Mouse (Mus musculus) forebrain, embryonic 15.5 days (tissue): ENCODE data around the gene C4b. TPM values are rescaled to one million over a fixed set of nuclear protein-coding genes. Genes with fewer than 3 reads are reported as not detected.
"Not testable (repeated sequence)": the region's sequence is repeated elsewhere in the genome, so short reads cannot be mapped to it uniquely, and the experiment has no call there.

Experiments used
- ATAC-seq: fragments of 200-750 bp; cut with Nextera tagmentation; replicated peaks from 2 replicates; pipeline ENCODE4 v1.8.0; 2017; ENCODE audit warnings: mild to moderate bottlenecking, moderate TSS enrichment, moderate library complexity
- H3K27ac ChIP-seq: fragments of 300-500 bp; sonication (generic); replicated peaks from 2 replicates; pipeline ENCODE4 v1.5.1; 2015; ENCODE audit warnings: mild to moderate bottlenecking, inconsistent platforms
- H3K27me3 ChIP-seq: fragments of 300-500 bp; sonication (generic); 2 replicates; pipeline ENCODE4 v1.6.1; 2015; ENCODE audit warnings: inconsistent platforms
- H3K36me3 ChIP-seq: fragments of 300-500 bp; sonication (generic); 2 replicates; pipeline ENCODE4 v1.6.1; 2015; ENCODE audit warnings: mild to moderate bottlenecking, inconsistent platforms
- H3K4me1 ChIP-seq: fragments of 300-500 bp; sonication (generic); 2 replicates; pipeline ENCODE4 v1.6.1; 2015; ENCODE audit warnings: inconsistent platforms
- H3K4me2 ChIP-seq: fragments of 300-500 bp; sonication (generic); replicated peaks from 2 replicates; pipeline ENCODE4 v1.6.1; 2015; ENCODE audit warnings: mild to moderate bottlenecking, inconsistent platforms
- H3K4me3 ChIP-seq: fragments of 300-500 bp; sonication (generic); 2 replicates; pipeline ENCODE4 v1.5.1; 2015; ENCODE audit warnings: mild to moderate bottlenecking, inconsistent platforms
- H3K9ac ChIP-seq: fragments of 300-500 bp; sonication (generic); replicated peaks from 2 replicates; pipeline ENCODE4 v1.6.1; 2015; ENCODE audit warnings: mild to moderate bottlenecking, inconsistent platforms
- H3K9me3 ChIP-seq: fragments of 300-500 bp; sonication (generic); 2 replicates; pipeline ENCODE4 v1.6.1; 2016; ENCODE audit warnings: inconsistent platforms
- WGBS: fragments of 180-500 bp; shearing (Covaris S2); methylation state at CpG from one replicate; pipeline ENCODE4 v1.1.7; 2015; ENCODE audit warnings: mixed read lengths; 5-methylcytosine and 5-hydroxymethylcytosine counted together
- polyA plus RNA-seq: library from polyadenylated mRNA; unstranded; fragments of >200 nt; fragmentation: Nextera tagmentation; extraction: Ambion mirVana; gene quantifications from 2 replicates; pipeline ENCODE4 v1.2.1, GENCODE M21; 2015

Gene C4b
- 0.04 TPM in 1 of 2 replicates, not detected in the other for polyA plus RNA-seq

DNA sequence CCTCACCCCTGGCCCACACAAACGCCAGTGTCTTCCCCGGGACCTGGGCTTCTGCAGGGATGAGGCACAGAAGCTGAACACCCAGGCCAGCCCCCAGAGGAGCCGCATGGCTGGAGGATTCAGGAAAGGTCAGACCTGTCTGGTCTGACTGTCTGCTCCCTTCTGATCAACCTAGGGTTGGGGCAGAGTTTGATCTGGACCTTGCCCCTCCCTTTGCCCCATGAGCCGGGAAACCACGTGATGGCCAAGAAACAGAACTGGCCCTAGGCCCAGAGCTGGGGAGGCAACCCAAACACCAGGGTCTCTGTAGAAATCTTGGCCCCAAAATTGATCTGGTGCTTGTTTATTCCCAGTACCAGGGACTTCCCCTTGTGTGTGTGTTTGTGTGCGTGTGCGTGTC, at the start of gene C4b:
Gene C4b (minus strand): TSS at position 164 of the 400 bp plus-strand sequence.
- 0 out of 2 replicates have a peak, but pooled peaks cover 2% of the 10 kb centered on the region for H3K9me3 ChIP-seq
- 86% methylated on average over 7 of the region's 7 CpGs for WGBS
- no peak within 1 kb of the TSS for H3K4me2 ChIP-seq
- no peak within 1 kb of the TSS for H3K4me3 ChIP-seq
- H3K36me3 ChIP-seq: no peaks in the 10 kb centered on the region
- H3K9ac ChIP-seq: no peak within 1 kb of the TSS
- ATAC-seq: no peak
- H3K27ac ChIP-seq: no peak within 1 kb of the TSS
- no peaks in the 10 kb centered on the region for H3K27me3 ChIP-seq
- no peaks in the 10 kb centered on the region for H3K4me1 ChIP-seq

GRCm38 (mm10) chr17:34777680-34778325, 34.1 kb upstream of the C4b start:
- Histone ChIP-seq H3K27me3 (no peaks in the 10 kb centered on the region), H3K27ac (peak overlapping the region; percentile 72), H3K36me3 (no peaks in the 10 kb centered on the region), H3K4me3 (no peak overlapping the region), H3K4me2 (no peak overlapping the region), H3K9ac (no peak overlapping the region), H3K4me1 (no peaks in the 10 kb centered on the region), H3K9me3 (0 out of 2 replicates have a peak, but pooled peaks cover 4% of the 10 kb centered on the region)
- ATAC-seq: no peak
- 77% methylated on average over 9 of the region's 9 CpGs for WGBS

DNA sequence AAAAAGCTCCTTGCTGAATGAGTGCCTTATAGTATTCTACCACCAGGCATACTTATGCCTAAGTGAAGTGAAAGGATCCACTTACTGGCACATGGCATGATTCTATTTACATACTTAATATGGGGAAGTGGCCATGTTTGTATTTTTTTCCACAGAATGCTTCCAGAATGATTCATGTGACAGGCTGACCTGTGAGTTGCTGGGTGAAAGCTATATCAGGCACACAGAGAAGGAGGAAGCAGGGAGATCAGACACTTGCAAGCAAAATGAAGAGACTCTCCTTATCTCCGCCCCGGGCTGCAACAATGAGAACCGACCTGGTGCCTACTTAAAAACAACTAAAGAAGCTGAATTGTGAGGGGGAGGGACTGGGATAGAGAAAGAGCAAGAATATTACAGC, 17.8 kb upstream of the C4b start:
- Histone ChIP-seq H3K9me3 (no peaks in the 10 kb centered on the region), H3K27me3 (no peaks in the 10 kb centered on the region), H3K4me3 (no peak overlapping the region), H3K4me1 (no peaks in the 10 kb centered on the region), H3K36me3 (no peaks in the 10 kb centered on the region), H3K27ac (no peak overlapping the region), H3K4me2 (no peak overlapping the region), H3K9ac (no peak overlapping the region)
- ATAC-seq: no peak
- 84% methylated on average over 3 of the region's 3 CpGs for WGBS

DNA sequence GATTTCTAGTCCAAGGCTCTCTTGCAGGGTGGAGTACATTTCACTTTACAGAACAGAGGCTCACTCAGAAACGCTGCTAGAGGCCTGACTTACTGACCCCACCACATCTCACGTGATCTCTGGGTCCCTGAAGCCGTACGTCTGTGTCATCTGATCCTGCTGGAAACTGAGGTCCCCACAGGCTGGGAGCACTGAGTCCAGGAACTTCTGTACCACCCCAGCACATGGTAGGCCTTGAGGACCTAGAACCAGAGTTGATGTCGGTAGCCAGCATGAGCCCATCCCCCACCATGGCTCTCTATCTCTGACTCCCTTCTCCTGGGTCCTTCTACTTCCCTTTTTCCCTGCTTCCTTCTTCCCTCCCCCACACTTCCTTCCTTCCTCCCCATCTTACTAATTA, 2.8 kb upstream of the C4b start:
- Histone ChIP-seq H3K9ac (no peak overlapping the region), H3K27ac (no peak overlapping the region), H3K4me3 (no peak overlapping the region), H3K4me1 (no peaks in the 10 kb centered on the region), H3K27me3 (no peaks in the 10 kb centered on the region), H3K9me3 (0 out of 2 replicates have a peak, but pooled peaks cover 6% of the 10 kb centered on the region), H3K36me3 (no peaks in the 10 kb centered on the region), H3K4me2 (no peak overlapping the region)
- WGBS: 84% methylated on average over 5 of the region's 5 CpGs
- ATAC-seq: no peak

DNA sequence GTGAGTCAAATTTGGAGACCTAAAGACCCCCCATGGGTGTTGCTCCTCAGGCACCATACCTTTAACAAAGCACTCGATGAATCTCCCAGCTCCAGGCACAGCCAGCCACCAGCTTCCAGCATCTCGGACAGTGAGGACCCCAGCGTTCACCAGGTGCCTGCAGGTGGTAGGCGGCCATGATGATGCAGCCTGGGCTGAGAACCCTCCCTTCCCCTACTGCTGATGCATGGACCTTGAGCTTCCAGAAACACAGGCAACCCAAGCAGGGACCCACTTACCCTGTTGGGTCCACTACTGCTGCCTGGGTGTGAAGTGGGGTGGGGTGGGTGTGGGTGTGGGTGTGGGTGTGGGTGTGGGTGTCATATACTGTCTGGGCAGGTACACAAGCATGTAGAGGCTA, 1.5 kb upstream of the C4b start:
- H3K9ac ChIP-seq, ATAC-seq, H3K27ac ChIP-seq, H3K4me2 ChIP-seq, H3K4me1 ChIP-seq, H3K9me3 ChIP-seq, H3K36me3 ChIP-seq, H3K4me3 ChIP-seq, H3K27me3 ChIP-seq: not testable (repeated sequence)
- 88% methylated on average over 4 of the region's 4 CpGs for WGBS

GRCm38 (mm10) chr17:34744611-34745010, 929 bp upstream of the C4b start:
- WGBS: 85% methylated on average over 6 of the region's 6 CpGs
- ATAC-seq, H3K27ac ChIP-seq, H3K36me3 ChIP-seq, H3K27me3 ChIP-seq, H3K9me3 ChIP-seq, H3K4me2 ChIP-seq, H3K9ac ChIP-seq, H3K4me1 ChIP-seq, H3K4me3 ChIP-seq: not testable (repeated sequence)

GRCm38 (mm10) chr17:34744206-34744605, 524 bp upstream of the C4b start:
- H3K9me3 ChIP-seq: 0 out of 2 replicates have a peak, but pooled peaks cover 6% of the 10 kb centered on the region
- no peaks in the 10 kb centered on the region for H3K4me1 ChIP-seq
- no peak overlapping the region for H3K4me3 ChIP-seq
- WGBS: 81% methylated on average over 6 of the region's 6 CpGs
- H3K27me3 ChIP-seq: no peaks in the 10 kb centered on the region
- no peaks in the 10 kb centered on the region for H3K36me3 ChIP-seq
- H3K9ac ChIP-seq: no peak overlapping the region
- no peak overlapping the region for H3K27ac ChIP-seq
- no peak overlapping the region for H3K4me2 ChIP-seq
- ATAC-seq: no peak

DNA sequence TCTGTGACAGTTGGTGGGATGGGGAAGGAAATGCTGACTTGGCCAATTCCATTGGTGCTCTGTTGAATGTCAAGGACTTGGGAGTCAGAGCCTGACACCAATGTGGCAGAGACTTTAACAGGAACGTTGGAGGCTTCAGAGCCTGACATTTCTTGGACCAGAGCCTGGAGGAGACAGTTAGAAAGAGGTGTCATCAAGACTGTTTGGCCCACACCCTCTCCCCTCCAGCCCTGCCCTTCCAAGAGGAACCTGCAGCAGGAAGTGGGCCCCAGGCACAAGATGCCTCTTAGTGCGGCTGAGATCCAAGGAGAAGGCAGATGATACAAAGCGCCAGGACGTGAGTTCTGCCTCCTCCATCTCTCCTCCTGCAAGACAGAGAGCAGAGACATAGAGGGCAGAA, 3.4 kb downstream of the C4b start:
- H3K27me3 ChIP-seq: no peaks in the 10 kb centered on the region
- 87% methylated on average over 4 of the region's 4 CpGs for WGBS
- H3K27ac ChIP-seq: no peak overlapping the region
- no peak for ATAC-seq
- H3K4me2 ChIP-seq: no peak overlapping the region
- H3K4me1 ChIP-seq: no peaks in the 10 kb centered on the region
- H3K9me3 ChIP-seq: no peaks in the 10 kb centered on the region
- no peak overlapping the region for H3K9ac ChIP-seq
- no peaks in the 10 kb centered on the region for H3K36me3 ChIP-seq
- H3K4me3 ChIP-seq: no peak overlapping the region

DNA sequence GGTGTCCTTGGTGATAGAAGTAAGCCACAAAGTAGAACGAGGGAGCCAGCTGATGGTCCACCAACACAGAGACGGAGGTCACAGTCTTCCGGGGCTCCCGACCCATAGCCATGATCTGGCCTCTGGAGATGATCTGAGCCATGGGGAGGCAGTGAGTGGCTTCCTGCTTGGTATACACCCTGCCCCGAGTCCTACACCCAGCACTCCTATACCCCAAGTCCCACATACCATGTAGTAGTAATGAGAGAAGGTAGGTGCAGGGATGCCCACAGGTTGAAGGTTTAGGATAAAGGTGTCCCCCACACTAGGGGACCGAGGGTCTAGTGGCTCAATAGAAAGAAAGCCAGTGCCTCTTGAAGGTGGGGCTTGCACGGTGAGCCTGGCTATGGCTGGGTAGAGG, 4.0 kb downstream of the C4b start:
- H3K4me1 ChIP-seq, H3K27me3 ChIP-seq, H3K9me3 ChIP-seq, H3K9ac ChIP-seq, H3K27ac ChIP-seq, H3K36me3 ChIP-seq, H3K4me2 ChIP-seq, H3K4me3 ChIP-seq, ATAC-seq: not testable (repeated sequence)
- 88% methylated on average over 7 of the region's 7 CpGs for WGBS

DNA sequence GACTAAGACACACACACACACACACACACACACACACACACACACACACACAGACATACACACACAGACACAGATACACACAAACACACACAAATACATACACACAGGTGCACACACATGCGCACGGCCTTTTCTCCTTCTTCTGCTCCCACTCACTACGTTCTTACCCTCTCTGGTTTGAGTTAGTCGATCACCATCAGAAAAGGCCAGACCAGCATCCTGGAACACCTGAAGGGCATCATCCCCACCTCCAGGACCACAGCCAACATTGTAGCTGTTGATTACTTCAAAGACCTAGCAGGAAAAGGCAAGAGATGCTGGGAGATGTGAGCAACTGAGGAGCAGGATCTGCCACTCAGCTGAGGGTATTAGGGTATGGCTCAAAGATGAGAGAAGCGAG, 6.2 kb downstream of the C4b start:
- H3K27me3 ChIP-seq, H3K36me3 ChIP-seq, H3K27ac ChIP-seq, H3K4me1 ChIP-seq, H3K4me2 ChIP-seq, ATAC-seq, H3K9me3 ChIP-seq, H3K9ac ChIP-seq, H3K4me3 ChIP-seq: not testable (repeated sequence)
- 79% methylated on average over 5 of the region's 5 CpGs for WGBS

DNA sequence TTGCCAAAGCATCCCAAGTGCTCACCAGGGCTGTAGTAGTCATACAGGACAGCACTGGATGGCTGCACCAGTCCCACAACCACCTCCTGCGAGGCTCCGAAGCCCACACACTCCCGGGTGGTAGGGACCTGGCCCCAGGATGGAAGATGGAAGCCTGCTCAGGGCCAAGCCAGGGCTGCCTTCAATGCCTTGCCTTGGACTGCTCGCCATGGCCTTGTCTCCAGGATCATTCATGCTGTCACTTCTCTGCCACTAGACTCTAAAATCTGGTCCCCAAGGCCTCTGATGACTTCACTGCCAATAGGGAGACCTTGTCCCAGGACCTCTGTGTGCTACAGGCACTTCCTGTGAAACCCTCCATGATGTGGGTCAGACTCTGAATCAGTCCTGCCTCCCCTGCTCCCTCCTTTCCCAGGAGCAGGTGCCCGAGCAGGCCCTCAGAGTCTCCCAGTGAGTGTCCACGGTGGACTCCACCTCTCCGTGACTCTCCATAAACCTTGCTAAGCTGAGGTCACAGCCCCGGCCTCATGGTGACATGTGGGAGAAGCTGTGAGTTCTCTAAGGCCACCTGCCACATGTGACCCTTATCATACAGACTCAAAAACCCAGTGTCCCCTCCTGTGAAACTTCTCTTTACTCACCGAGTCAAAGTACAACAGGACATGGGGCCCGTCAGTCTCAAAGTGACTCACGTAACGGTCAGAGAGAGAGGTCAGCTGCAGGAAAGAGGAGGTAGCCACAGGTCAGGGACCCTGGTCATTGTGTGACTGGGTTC, 13.7 kb downstream of the C4b start:
- H3K27me3 ChIP-seq, H3K27ac ChIP-seq, H3K9ac ChIP-seq, ATAC-seq, H3K36me3 ChIP-seq, H3K4me1 ChIP-seq, H3K9me3 ChIP-seq, H3K4me2 ChIP-seq, H3K4me3 ChIP-seq: not testable (repeated sequence)
- WGBS: 83% methylated on average over 12 of the region's 12 CpGs

DNA sequence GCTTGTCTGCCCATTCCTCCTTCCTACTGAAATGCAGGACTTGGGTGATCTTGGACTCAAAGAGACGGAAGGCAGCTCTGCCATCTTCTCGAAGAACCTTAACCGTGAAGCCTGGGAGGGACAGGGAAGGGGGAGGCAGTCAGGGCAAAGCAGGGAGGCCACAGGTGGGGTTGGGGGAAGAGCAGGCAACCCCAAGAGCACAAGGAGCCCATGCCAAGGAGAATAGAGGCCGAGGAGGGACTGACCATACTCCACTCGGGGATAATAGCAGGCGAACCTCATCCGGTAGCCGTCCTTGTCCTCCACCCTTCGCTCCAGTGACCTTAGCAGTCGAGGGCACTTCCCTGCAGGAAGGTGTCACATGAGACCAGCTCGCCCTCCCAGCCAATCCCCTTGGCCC, 14.5 kb downstream of the C4b start:
- not testable (repeated sequence) for H3K36me3 ChIP-seq, H3K27ac ChIP-seq, H3K4me1 ChIP-seq, H3K9ac ChIP-seq, H3K4me3 ChIP-seq, H3K27me3 ChIP-seq, H3K9me3 ChIP-seq, H3K4me2 ChIP-seq, ATAC-seq
- WGBS: 79% methylated on average over 11 of the region's 11 CpGs

DNA sequence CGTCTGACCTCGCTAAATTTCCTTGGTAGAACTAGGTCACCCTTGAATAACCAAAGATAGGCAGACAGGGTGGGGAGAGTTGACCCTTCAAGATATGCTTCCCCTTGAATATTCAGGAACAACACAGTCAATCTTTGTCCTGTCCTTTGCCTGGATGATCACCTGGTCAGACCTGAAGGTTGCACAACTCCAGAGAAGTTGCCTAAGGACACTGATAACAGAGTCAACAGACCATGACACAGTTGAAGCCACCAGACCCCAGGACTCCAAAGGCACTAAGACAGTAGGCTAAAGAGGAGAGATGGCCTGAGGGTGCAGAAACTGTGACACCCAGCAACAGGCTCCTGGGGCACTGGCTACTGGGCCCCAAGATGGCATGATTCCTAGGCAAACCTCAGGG, 15.8 kb downstream of the C4b start:
- no peak overlapping the region for H3K27ac ChIP-seq
- no peak overlapping the region for H3K4me3 ChIP-seq
- H3K9ac ChIP-seq: no peak overlapping the region
- H3K4me1 ChIP-seq: no peaks in the 10 kb centered on the region
- H3K27me3 ChIP-seq: no peaks in the 10 kb centered on the region
- no peak overlapping the region for H3K4me2 ChIP-seq
- H3K9me3 ChIP-seq: no peaks in the 10 kb centered on the region
- no peak for ATAC-seq
- H3K36me3 ChIP-seq: no peaks in the 10 kb centered on the region
- WGBS: 93% methylated on average over 2 of the region's 2 CpGs
